8 mouse cellular contexts compared by ENCODE assay signal in the genomic region with DNA sequence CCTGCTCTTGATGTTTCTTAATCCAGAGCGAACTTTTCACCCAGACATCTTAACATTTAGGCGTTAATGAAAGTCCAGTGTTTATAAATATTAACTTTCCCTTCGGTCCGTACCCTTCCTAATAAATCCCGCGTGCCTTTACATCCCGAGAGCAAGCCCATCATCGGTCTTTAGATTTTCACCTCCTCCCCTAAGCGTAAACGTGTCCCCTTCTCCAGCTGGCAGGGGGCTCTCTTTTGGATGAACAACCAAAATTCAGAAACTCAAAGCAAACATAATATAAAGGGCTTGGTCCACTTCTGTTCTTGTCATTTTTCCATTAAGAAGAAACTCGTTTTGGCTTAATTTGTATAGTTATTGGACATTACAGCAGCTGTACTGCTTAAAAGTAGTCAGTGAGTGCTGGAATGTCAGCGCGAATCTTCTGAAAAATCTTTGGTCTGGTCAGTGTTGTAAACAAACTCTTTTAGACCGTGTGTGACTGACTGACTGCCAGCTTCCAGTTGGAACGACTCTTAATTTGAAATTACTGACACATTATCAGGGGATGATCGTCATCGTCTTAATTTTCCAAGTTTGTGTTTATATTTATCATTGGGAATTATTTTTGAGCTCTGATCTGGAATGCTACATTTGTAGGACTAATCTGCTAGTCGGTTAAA. TPM values are rescaled to one million over a fixed set of nuclear protein-coding genes. Genes with fewer than 3 reads are reported as not detected.
DNase-seq lines count a peak whose midpoint lies in the region; ATAC-seq and TF ChIP-seq lines count a peak whose summit lies in the region.

No protein-coding gene starts in this region.

- H3K27me3 ChIP-seq in embryonic facial prominence, embryonic 14.5 days (replicated peaks; ENCODE audit: control insufficient read depth, insufficient read depth, low read length): no peaks in the 10 kb centered on the region
- H3K27me3 ChIP-seq in hindbrain, embryonic 13.5 days: no peaks in the 10 kb centered on the region
- peaks cover 8% of the 10 kb centered on the region for H3K27me3 ChIP-seq in liver, embryonic 14.5 days (ENCODE audit: control insufficient read depth, insufficient read depth, low read length)

- peak overlapping the region; percentile 95 for H3K9ac ChIP-seq in embryonic facial prominence, embryonic 14.5 days (ENCODE audit: low read depth, low read length)
- H3K9ac ChIP-seq in hindbrain, embryonic 13.5 days: peak overlapping the region; percentile 92
- peak overlapping the region; percentile 44 for H3K9ac ChIP-seq in liver, embryonic 14.5 days (replicated peaks)

- no peak for DNase-seq in left cerebral cortex, adult 2 months (ENCODE audit: extremely low spot score in 1 of 2, low spot score in 2 of 2)
- DNase-seq in left cerebral cortex, postnatal 4 days: no peak
- peak; percentile 20 for DNase-seq in embryonic facial prominence, embryonic 14.5 days (ENCODE audit: low spot score)
- no peak for DNase-seq in liver, embryonic 14.5 days (ENCODE audit: low read depth in 3 of 3, low spot score in 3 of 3)
- peak; percentile 56 for DNase-seq in skeletal muscle tissue, adult 2 months (ENCODE audit: low read depth, low spot score)
- DNase-seq in left cerebral cortex, postnatal 10 days (ENCODE audit: extremely low spot score in 1 of 2, low spot score in 2 of 2): no peak
- no peak for DNase-seq in gastrocnemius, postnatal 36 days

- H3K9me3 ChIP-seq in embryonic facial prominence, embryonic 14.5 days (ENCODE audit: control insufficient read depth, low read length): no peaks in the 10 kb centered on the region
- no peaks in the 10 kb centered on the region for H3K9me3 ChIP-seq in hindbrain, embryonic 13.5 days
- H3K9me3 ChIP-seq in liver, embryonic 14.5 days (ENCODE audit: control insufficient read depth, low read length): no peaks in the 10 kb centered on the region

- peaks cover 15% of the 10 kb centered on the region for H3K4me1 ChIP-seq in embryonic facial prominence, embryonic 14.5 days (ENCODE audit: control insufficient read depth, insufficient read depth, low read length)
- H3K4me1 ChIP-seq in hindbrain, embryonic 13.5 days (replicated peaks): peaks cover 25% of the 10 kb centered on the region
- H3K4me1 ChIP-seq in liver, embryonic 14.5 days (replicated peaks; ENCODE audit: control insufficient read depth in 2 of 2, insufficient read depth in 2 of 2, low read length in 1 of 2): peaks cover 6 to 11% of the 10 kb centered on the region in 2 experiments

- H3K4me3 ChIP-seq in left cerebral cortex, adult 2 months: peak overlapping the region; percentile 97
- peak overlapping the region; percentile 92 for H3K4me3 ChIP-seq in embryonic facial prominence, embryonic 14.5 days (ENCODE audit: low read depth, low read length)
- peak overlapping the region; percentile 85 for H3K4me3 ChIP-seq in hindbrain, embryonic 13.5 days
- H3K4me3 ChIP-seq in liver, embryonic 14.5 days (ENCODE audit: insufficient read depth in 1 of 2, low read depth in 2 of 2, low read length in 2 of 2): peak overlapping the region; percentile 67 to 69

- intact Hi-C loops in left cerebral cortex, adult 2 months (cut with DNase I): loop anchor here (5.0 to 10.0 kb wide), 3 partner anchors 147 to 970 kb away; partner anchors contain the start of gene Gpbp1
- intact Hi-C loops in left cerebral cortex, postnatal 4 days (cut with DNase I): no loop called here
- intact Hi-C loops in left cerebral cortex, postnatal 10 days (cut with DNase I): no loop called here
- intact Hi-C loops in gastrocnemius, postnatal 36 days (cut with DNase I): no loop called here

- H3K36me3 ChIP-seq in embryonic facial prominence, embryonic 14.5 days (ENCODE audit: control insufficient read depth, insufficient read depth, low read length): no peaks in the 10 kb centered on the region
- H3K36me3 ChIP-seq in hindbrain, embryonic 13.5 days: no peaks in the 10 kb centered on the region
- no peaks in the 10 kb centered on the region for H3K36me3 ChIP-seq in liver, embryonic 14.5 days (replicated peaks; ENCODE audit: control insufficient read depth, insufficient read depth, low read depth)

- 3% methylated on average over 18 of the region's 18 CpGs for WGBS in embryonic facial prominence, embryonic 14.5 days
- WGBS in hindbrain, embryonic 13.5 days: 5% methylated on average over 18 of the region's 18 CpGs
- 6% methylated on average over 18 of the region's 18 CpGs for WGBS in liver, embryonic 14.5 days (ENCODE audit: insufficient replicate concordance)

- TF ChIP-seq EP300 in liver, embryonic 14.5 days (IDR thresholded peaks at IDR 0.05; ENCODE audit: low read depth): no peak

- no peak for ATAC-seq in embryonic facial prominence, embryonic 14.5 days (ENCODE audit: low read depth)
- ATAC-seq in hindbrain, embryonic 13.5 days (ENCODE audit: low FRiP score): no peak
- no peak for ATAC-seq in liver, embryonic 14.5 days (ENCODE audit: insufficient read depth)

- H3K27ac ChIP-seq in left cerebral cortex, adult 2 months: peak overlapping the region; percentile 88; the same call in 1 of the 2 replicates
- peak overlapping the region; percentile 87 for H3K27ac ChIP-seq in embryonic facial prominence, embryonic 14.5 days (replicated peaks; ENCODE audit: low read depth, low read length)
- H3K27ac ChIP-seq in hindbrain, embryonic 13.5 days: peak overlapping the region; percentile 79; the same call in 1 of the 2 replicates
- H3K27ac ChIP-seq in liver, embryonic 14.5 days: no peak overlapping the region

- H3K4me2 ChIP-seq in embryonic facial prominence, embryonic 14.5 days (ENCODE audit: low read depth, low read length): peak overlapping the region; percentile 76
- H3K4me2 ChIP-seq in hindbrain, embryonic 13.5 days: peak overlapping the region; percentile 90
- peak overlapping the region; percentile 95 for H3K4me2 ChIP-seq in liver, embryonic 14.5 days (ENCODE audit: low read depth)

- TF ChIP-seq CTCF in left cerebral cortex, adult 2 months (IDR thresholded peaks at IDR 0.05): no peak
- no peak for TF ChIP-seq CTCF in liver, embryonic 14.5 days (IDR thresholded peaks at IDR 0.05; ENCODE audit: low read depth)

RNA-seq across cellular contexts. Expression of gene Il6st, which starts 0.9 kb away (rescaled TPM):
- 10 to 100 TPM; 73.3 to 80.1 TPM for total RNA-seq in left cerebral cortex, adult 2 months (2021)
- total RNA-seq in left cerebral cortex, postnatal 4 days (2021): 10 to 100 TPM; 60.0 to 61.0 TPM
- 43.2 and 47.4 TPM in 2 replicates for polyA plus RNA-seq in embryonic facial prominence, embryonic 14.5 days (2014; fragmentation: Nextera tagmentation; extraction: Ambion mirVana)
- polyA plus RNA-seq in hindbrain, embryonic 13.5 days (2015; fragmentation: Nextera tagmentation; extraction: Ambion mirVana): 19.9 and 22.6 TPM in 2 replicates
- polyA plus RNA-seq in liver, embryonic 14.5 days (2012; rRNA removed): 1.7 and 2.4 TPM in 2 replicates
- 3.7 and 4.2 TPM in 2 replicates for polyA plus RNA-seq in liver, embryonic 14.5 days (2014; fragmentation: Nextera tagmentation; extraction: Ambion mirVana)
- total RNA-seq in left cerebral cortex, postnatal 10 days (2021): 10 to 100 TPM; 76.1 to 84.1 TPM
- 100 to 1,000 TPM; 124 to 163 TPM for total RNA-seq in gastrocnemius, postnatal 36 days (2021)

Comparison
In these comparisons a context has a peak if more than half of its experiments do, and no peak if none do; other contexts are left out.
1. DNase-seq: peak in embryonic facial prominence, embryonic 14.5 days (single experiment) and skeletal muscle tissue, adult 2 months (single experiment); none in left cerebral cortex, adult 2 months (0 of 2), left cerebral cortex, postnatal 4 days (single experiment), liver, embryonic 14.5 days (0 of 3), left cerebral cortex, postnatal 10 days (0 of 2) and gastrocnemius, postnatal 36 days (0 of 2).
2. H3K9ac ChIP-seq: peak in every context shown above with its lines; median percentile 95 in embryonic facial prominence, embryonic 14.5 days; 92 in hindbrain, embryonic 13.5 days; 44 in liver, embryonic 14.5 days.
3. Peak in every context shown above with its lines, with median percentiles within 50 percentile points of each other: H3K4me3 ChIP-seq and H3K4me2 ChIP-seq.